Mouse (Mus musculus) adrenal gland, adult 8-10 months (tissue): ENCODE measurements around the gene Kank3. TPM values are rescaled to one million over a fixed set of nuclear protein-coding genes. Genes with fewer than 3 reads are reported as not detected.

Experiments used
- DNase-seq: peaks from one replicate; pipeline ENCODE4 v3.0.0; 2022
- total RNA-seq, 4 experiments: library from RNA; stranded (reverse); gene quantifications; 2 replicates each; pipeline ENCODE4 v1.2.4; 2022

The Kank3 gene
- total RNA-seq: 100 to 1,000 TPM in 3 of 4 experiments, 10 to 100 TPM in 1; 69.8 to 130 (median 111) TPM

DNA sequence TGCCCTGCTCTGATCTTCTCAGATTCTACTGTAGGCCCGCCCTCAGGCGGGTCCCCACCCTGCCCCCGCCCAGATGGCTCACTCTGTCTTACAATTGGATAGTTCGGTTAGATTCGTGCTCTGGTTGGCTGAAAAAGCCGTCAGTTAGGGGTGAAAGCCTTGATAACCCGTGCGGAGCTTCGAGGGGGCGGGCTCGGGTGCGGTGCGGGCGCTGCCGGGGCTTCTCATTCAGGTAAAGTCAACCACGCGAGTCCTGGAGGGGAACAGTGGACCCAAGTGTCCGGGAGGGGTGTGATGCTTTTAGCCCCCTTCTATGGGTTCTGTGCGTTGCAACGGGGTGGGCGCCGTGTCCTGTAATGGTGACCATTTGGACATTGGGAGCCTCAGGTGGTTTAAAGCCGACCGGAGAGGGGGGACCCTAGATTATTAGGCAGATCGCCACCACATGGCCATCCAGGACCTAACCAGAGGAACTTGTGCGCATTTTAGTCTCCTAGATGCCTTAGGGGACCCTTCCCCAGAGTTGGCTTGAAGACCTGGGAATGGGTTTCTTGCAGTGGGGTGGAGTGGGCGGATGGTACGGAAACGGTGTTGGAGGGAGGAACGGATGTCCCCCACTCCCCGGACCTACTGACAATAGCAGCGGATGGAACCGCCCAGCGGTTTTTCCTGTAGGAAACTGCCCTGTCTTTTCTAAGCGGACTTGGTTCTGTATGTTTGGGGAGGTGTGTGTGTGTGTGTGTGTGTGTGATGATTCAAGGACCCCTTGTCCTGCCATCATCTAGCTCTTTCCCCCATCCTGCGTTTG is at the start of gene Kank3:
Gene Kank3, plus strand, starts transcription at position 186 of the 808 bp plus-strand sequence.
- peak; percentile 92 for DNase-seq

- DNase-seq: no peak
These were observed 43.9 kb upstream of the Kank3 start for GRCm38 (mm10) chr17:33766389-33766788.

GRCm38 (mm10) chr17:33771617-33772016 is 38.7 kb upstream of the Kank3 start:
- no peak for DNase-seq

GRCm38 (mm10) chr17:33773426-33773825 is 36.9 kb upstream of the Kank3 start:
- no peak for DNase-seq

GRCm38 (mm10) chr17:33773871-33774572 is 36.3 kb upstream of the Kank3 start:
- no peak for DNase-seq

- no peak for DNase-seq
These were observed 35.7 kb upstream of the Kank3 start for GRCm38 (mm10) chr17:33774573-33775155.

DNA sequence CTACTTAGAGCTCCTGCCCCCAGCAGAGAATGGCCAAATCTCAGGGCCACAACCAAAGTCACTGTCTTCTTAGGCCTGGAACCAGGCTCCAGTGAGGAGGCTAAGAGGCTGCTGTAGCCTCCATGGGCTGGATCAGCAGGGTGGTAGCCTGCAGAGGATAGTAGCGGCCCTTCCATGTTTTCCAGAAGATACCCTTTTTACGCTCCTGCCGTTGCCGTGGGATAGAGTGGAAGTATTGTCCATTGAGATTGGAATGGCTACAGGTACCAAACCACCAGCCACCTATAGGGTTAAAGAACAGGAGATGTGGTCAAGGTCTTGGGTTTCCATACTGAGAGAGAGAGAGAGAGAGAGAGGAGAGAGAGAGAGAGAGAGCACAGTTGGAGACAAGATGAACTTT is 35.0 kb upstream of the Kank3 start:
- DNase-seq: no peak

GRCm38 (mm10) chr17:33779271-33779966 is 30.9 kb upstream of the Kank3 start:
- peak; percentile 89 for DNase-seq

GRCm38 (mm10) chr17:33779967-33780295 is 30.4 kb upstream of the Kank3 start:
- no peak for DNase-seq

DNA sequence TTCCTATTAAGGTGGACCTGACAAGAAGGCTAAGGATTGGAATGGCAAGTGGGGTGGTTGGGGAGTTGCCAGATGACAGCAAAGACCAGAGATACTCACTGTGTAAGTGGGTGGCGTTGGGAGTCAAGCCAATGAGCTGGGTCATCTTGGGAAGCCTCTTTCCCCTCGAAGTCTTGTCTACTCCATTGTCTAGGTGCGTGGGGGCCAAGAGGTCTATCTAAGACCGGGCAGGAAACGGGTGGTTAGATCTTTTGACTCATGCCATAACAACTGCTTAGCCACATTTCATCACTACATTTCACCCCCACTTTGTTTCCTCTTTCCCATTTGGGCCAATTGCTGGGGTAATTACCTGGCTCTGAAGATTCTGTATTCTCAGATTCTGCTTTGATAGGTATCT is 29.9 kb upstream of the Kank3 start:
- no peak for DNase-seq

- peak; percentile 76 for DNase-seq
These were observed 29.0 kb upstream of the Kank3 start, which contains the start of gene Angptl4 for GRCm38 (mm10) chr17:33781124-33781977. Angptl4 (minus strand) TSS chr17:33781830.

DNA sequence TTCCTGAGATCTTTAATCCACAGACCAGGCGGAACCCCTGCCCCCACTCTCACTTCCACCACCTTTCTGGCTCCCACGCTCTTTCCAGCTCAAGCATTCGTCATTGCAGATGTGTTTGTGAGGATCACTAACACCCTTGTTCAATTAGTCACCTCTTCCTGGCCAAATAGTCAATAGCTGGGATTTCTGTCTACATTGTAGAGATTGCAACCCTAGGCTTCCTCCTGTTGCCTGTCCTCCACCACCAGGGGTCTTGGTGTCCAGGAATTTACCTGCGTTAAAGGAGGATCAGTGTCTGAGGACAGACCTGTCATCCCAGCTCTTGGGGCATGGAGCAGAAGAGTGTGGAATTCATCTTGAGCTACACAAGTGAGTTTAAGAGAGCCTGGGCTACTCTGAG is 28.3 kb upstream of the Kank3 start:
- no peak for DNase-seq

DNA sequence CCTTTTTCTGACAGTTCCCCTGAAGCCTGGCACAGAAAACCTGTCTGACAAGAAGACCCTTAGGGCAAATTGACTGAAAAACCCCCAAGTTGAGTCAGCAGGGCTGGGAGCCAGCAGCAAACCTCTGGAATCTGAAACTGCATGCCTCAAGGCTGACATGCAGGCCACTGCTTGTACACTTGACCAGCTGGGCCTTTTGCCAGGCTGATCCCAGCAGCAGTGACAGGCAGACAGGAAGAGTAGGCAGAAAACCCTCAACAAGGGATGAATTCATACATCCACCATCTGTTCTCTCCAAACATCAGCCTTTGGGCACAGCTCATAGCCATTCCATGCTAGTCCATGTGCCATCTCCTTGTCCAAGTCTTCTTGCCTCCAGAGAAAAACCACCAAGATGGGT is 26.9 kb upstream of the Kank3 start:
- DNase-seq: peak; percentile 88

- DNase-seq: no peak
These were observed 25.4 kb upstream of the Kank3 start for GRCm38 (mm10) chr17:33784939-33785338.

- DNase-seq: no peak
These were observed 23.9 kb upstream of the Kank3 start for GRCm38 (mm10) chr17:33786375-33786774.

- DNase-seq: no peak
These were observed 21.6 kb upstream of the Kank3 start for GRCm38 (mm10) chr17:33788732-33789131.

DNA sequence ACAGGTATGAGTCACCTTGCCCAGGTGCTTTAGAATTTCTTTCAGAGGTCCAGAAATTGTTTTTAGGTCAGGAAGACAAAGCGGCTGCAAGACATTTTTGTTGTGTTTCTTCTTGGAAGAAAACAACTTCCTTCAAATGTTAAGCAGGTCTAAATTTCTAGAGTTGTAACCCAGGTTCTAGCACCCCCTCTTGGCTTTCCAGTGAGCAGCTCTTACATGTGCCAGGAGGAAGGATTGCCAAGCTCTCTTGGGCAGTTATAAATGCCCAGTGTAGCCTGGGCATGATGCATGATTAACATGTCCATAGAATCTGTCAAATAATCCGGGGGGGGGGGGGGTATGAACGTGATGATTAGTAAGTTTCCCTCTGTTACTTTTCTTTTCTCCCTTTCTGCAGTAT is 12.0 kb upstream of the Kank3 start:
- DNase-seq: no peak

GRCm38 (mm10) chr17:33799277-33799676 is 11.0 kb upstream of the Kank3 start:
- DNase-seq: no peak

DNA sequence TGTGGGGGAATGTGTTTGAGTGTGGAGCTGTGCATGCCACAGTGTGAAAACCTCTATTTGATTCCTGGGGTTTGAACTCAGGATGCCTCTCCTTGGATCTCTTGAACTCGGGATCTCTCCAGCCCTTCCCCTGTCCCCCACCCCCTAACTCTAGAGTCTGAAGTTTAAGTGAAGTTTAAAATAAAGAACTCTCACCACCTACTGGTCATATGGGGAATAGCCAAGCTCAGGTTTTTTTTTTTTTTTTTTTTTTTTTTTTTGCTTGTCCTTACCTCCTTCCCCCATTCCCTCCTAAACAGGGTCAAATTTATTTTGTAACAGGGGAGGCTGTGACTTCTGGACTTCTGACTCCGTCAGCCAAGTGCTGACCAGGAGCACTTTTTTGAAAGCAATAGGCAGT is 8.1 kb upstream of the Kank3 start:
- DNase-seq: no peak

GRCm38 (mm10) chr17:33804205-33804604 is 6.1 kb upstream of the Kank3 start:
- DNase-seq: no peak

DNA sequence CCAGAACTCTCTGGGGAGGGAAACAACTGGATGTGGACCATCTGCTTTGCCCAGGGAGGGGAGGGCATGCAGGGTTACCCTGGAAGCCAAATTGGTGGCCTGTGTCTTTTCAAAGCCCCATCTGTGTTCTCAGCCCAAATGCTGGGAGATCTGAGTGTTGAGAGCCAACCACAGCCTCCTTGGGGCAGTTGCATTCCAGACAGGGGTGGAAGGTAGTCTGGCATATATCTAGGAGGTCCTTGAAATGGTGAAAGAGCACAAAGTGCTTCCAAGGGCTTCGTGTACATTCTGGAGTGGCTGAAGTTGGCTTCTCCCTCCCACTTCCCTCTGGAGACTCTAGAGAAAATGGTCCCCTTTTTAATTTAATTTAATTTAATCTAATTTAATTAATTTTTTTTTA is 5.6 kb upstream of the Kank3 start:
- no peak for DNase-seq
